Mouse (Mus musculus): ENCODE results near the gene Ndufv1. TPM values are rescaled to one million over a fixed set of nuclear protein-coding genes. Genes with fewer than 3 reads are reported as not detected.

The Ndufv1 gene
- polyA plus RNA-seq, 1 experiment, result 127 TPM

GRCm38 (mm10) chr19:4005971-4006370 is 6.6 kb downstream of the Ndufv1 start:
- WGBS, result 95% methylated on average over 8 of the region's 8 CpGs
- Histone ChIP-seq H3K4me3 (replicated peaks; ENCODE audit: extremely low read depth, low read depth, low read length) (no peak overlapping the region), H3K4me1 (ENCODE audit: control insufficient read depth, insufficient read depth, low read length) (peaks cover 3% of the 10 kb centered on the region)
- no peak for DNase-seq
- TF ChIP-seq CTCF (IDR thresholded peaks at IDR 0.05; ENCODE audit: insufficient read depth, low read length) (no peak), POLR2A (IDR thresholded peaks at IDR 0.05; ENCODE audit: borderline replicate concordance, extremely low read depth, low read depth, low read length) (no peak)

- TF ChIP-seq POLR2A (IDR thresholded peaks at IDR 0.05; ENCODE audit: borderline replicate concordance, extremely low read depth, low read depth, low read length) (no peak), CTCF (IDR thresholded peaks at IDR 0.05; ENCODE audit: insufficient read depth, low read length) (no peak)
- WGBS, result 85% methylated on average over 9 of the region's 9 CpGs
- no peak overlapping the region for H3K4me3 ChIP-seq (replicated peaks; ENCODE audit: extremely low read depth, low read depth, low read length)
- peaks cover 5% of the 10 kb centered on the region for H3K4me1 ChIP-seq (ENCODE audit: control insufficient read depth, insufficient read depth, low read length)
- no peak for DNase-seq
Measured at GRCm38 (mm10) chr19:4005091-4005490, 7.5 kb downstream of the Ndufv1 start.

DNA sequence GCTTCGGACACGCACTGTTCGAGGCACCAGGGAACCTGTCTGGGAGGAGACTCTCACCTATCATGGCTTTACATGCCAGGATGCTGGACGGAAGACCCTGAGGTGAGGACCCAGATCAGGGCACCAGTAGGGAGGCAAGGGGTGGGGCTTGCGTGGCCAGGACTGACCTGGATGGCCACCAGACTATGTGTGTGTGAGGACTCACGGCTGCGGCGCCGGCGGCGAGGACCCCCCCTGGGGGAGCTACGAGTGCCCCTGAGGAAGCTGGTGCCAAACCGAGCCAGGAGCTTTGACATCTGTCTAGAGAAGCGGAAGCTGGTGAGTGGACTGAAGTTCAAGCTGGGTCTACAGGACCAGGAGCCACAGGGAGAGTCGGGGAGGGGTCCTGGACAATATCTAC is 8.3 kb downstream of the Ndufv1 start:
- H3K4me3 ChIP-seq (replicated peaks; ENCODE audit: extremely low read depth, low read depth, low read length), result no peak overlapping the region
- no peak for TF ChIP-seq CTCF (IDR thresholded peaks at IDR 0.05; ENCODE audit: insufficient read depth, low read length)
- no peak for TF ChIP-seq POLR2A (IDR thresholded peaks at IDR 0.05; ENCODE audit: borderline replicate concordance, extremely low read depth, low read depth, low read length)

DNA sequence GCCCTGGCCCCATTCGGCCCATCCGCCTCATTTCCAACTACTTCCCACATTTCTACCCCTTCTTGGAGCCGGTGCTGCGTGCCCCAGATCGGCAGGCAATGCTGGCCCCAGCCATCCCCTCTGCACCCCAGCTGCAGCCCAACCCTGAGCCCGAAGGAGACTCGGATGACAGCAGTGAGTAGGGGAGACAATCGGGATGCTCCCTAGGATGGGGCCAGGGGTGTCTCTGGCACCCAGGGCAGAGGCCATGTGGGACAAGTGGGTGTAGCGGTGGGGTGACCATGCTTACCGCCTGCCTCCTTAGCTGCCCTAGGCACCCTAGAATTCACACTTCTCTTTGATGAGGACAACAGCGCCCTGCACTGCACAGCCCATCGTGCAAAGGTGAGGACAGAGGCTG is 9.0 kb downstream of the Ndufv1 start:
- no peak for DNase-seq
- Histone ChIP-seq H3K4me3 (replicated peaks; ENCODE audit: extremely low read depth, low read depth, low read length) (no peak overlapping the region), H3K4me1 (ENCODE audit: control insufficient read depth, insufficient read depth, low read length) (peaks cover 5% of the 10 kb centered on the region)
- WGBS, result 68% methylated on average over 12 of the region's 12 CpGs
- TF ChIP-seq POLR2A (IDR thresholded peaks at IDR 0.05; ENCODE audit: borderline replicate concordance, extremely low read depth, low read depth, low read length) (no peak), CTCF (IDR thresholded peaks at IDR 0.05; ENCODE audit: insufficient read depth, low read length) (no peak)

More for the DNA sequence above, 8.3 kb downstream of the Ndufv1 start:
- H3K4me1 ChIP-seq (ENCODE audit: control insufficient read depth, insufficient read depth, low read length), result peaks cover 5% of the 10 kb centered on the region
- 85% methylated on average over 15 of the region's 15 CpGs for WGBS
- DNase-seq, result no peak

DNA sequence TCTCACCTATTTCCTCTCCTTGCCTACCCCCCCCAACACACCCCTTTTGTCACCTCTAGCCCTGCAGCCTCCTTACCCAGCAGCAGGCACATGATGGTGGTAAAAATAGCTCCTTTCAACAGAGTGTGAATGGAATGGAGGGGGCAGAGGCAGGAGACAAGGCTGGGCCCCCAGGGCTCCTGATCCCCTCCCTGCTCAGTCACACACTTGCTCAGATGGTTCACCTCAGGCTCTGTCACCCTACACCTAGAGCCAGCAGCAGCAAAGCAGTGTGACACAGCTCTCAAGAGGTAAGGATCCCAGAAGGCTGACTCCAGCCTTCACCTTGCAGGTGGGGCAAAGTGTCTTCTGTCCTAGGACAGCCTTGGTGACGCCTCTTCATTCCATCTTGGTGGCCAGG is 9.5 kb downstream of the Ndufv1 start, which contains the start of gene Doc2g:
Gene Doc2g, plus strand, starts transcription at position 202 of the 400 bp plus-strand sequence.
- H3K4me1 ChIP-seq (ENCODE audit: control insufficient read depth, insufficient read depth, low read length), result peaks cover 5% of the 10 kb centered on the region
- no peak within 1 kb of the TSS for H3K4me3 ChIP-seq (replicated peaks; ENCODE audit: extremely low read depth, low read depth, low read length)
- 83% methylated on average over 1 of the region's 1 CpGs for WGBS
- DNase-seq, result no peak
- TF ChIP-seq CTCF (IDR thresholded peaks at IDR 0.05; ENCODE audit: insufficient read depth, low read length) (no peak), POLR2A (IDR thresholded peaks at IDR 0.05; ENCODE audit: borderline replicate concordance, extremely low read depth, low read depth, low read length) (no peak)

DNA sequence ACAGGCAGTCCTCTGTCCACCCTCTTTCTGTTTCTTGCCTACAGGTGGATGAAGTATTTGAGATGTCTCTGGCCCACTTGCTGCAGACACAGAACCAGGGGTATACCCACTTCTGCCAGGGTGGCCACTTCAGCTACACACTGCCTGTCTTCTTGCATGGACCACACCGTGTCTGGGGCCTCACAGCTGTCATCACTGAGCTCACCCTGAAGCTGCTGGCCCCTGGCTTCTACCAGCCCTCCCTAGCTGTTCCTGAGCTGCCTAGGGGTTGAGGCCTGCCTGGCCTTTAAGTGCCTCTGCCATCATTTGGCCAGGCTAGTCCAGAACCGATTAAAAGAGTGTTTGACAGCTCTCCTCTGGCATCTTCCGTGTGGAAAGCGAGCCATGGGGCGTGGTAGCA is 10.9 kb downstream of the Ndufv1 start:
- TF ChIP-seq POLR2A (IDR thresholded peaks at IDR 0.05; ENCODE audit: borderline replicate concordance, extremely low read depth, low read depth, low read length) (no peak), CTCF (IDR thresholded peaks at IDR 0.05; ENCODE audit: insufficient read depth, low read length) (no peak)
- WGBS, result 75% methylated on average over 5 of the region's 5 CpGs
- H3K4me1 ChIP-seq (ENCODE audit: control insufficient read depth, insufficient read depth, low read length), result peaks cover 5% of the 10 kb centered on the region
- H3K4me3 ChIP-seq (replicated peaks; ENCODE audit: extremely low read depth, low read depth, low read length), result no peak overlapping the region
- DNase-seq, result no peak

GRCm38 (mm10) chr19:4000949-4001525 is 11.6 kb downstream of the Ndufv1 start:
- Histone ChIP-seq H3K4me3 (replicated peaks; ENCODE audit: extremely low read depth, low read depth, low read length) (peak overlapping the region; percentile 97), H3K4me1 (ENCODE audit: control insufficient read depth, insufficient read depth, low read length) (peaks cover 5% of the 10 kb centered on the region)
- TF ChIP-seq POLR2A (IDR thresholded peaks at IDR 0.05; ENCODE audit: borderline replicate concordance, extremely low read depth, low read depth, low read length) (no peak), CTCF (IDR thresholded peaks at IDR 0.05; ENCODE audit: insufficient read depth, low read length) (no peak)
- DNase-seq, result no peak
- WGBS, result 23% methylated on average over 17 of the region's 17 CpGs

DNA sequence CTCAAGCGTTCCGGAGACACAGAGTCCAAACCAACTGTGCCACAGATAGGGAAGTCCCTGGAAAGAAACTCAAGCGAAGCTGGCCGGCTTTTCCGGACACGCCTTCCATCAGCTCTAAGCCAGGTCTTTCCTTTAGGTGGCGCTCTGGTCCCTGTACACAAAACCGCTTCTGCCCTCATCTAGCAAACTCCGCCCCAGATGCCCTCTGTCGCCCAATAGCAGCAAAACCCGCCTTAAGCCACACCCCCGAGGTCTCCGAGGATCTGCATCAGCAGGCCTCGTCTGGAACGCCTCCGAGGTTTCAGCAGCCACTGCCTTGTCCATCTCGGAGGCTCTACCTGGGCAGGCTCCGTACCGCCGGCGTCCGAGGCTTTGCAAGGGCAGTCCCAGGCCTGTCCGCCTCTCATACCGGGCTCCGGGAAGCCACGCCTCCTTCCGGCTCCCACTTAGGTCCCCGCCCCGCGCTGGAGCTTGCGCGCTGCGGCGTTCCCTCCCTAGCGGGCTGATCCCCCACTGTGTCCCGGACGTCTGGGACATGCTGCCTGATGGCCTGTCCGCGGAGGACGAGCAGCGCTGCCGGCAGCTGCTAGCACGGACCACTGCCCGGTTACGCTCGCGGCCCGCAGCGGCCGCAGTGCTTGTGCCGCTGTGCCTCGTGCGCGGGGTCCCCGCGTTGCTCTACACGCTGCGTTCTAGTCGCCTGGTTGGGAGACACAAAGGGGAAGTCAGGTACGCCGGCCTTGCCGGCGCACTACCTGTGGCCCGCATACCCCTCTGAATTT is 12.3 kb downstream of the Ndufv1 start, which contains the start of the genes Nudt8 and Gm49405:
Gene Nudt8, plus strand, starts transcription at position 462 of the 782 bp plus-strand sequence.
Gene Gm49405, plus strand, starts transcription at position 508 of the 782 bp plus-strand sequence.
- Histone ChIP-seq H3K4me1 (ENCODE audit: control insufficient read depth, insufficient read depth, low read length) (peaks cover 5% of the 10 kb centered on the region), H3K4me3 (replicated peaks; ENCODE audit: extremely low read depth, low read depth, low read length) (peak within 1 kb of the TSS; percentile 97)
- TF ChIP-seq CTCF (IDR thresholded peaks at IDR 0.05; ENCODE audit: insufficient read depth, low read length), result peak; percentile 78
- peak; percentile 85; the same call in 1 of the 2 replicates for TF ChIP-seq POLR2A (IDR thresholded peaks at IDR 0.05; ENCODE audit: borderline replicate concordance, extremely low read depth, low read depth, low read length)
- WGBS, result under 1% methylated on average over 64 of the region's 64 CpGs
- DNase-seq, result peak; percentile 97

GRCm38 (mm10) chr19:3999121-3999730 is 13.4 kb downstream of the Ndufv1 start:
- WGBS, result 78% methylated on average over 9 of the region's 9 CpGs
- no peak for DNase-seq
- Histone ChIP-seq H3K4me3 (replicated peaks; ENCODE audit: extremely low read depth, low read depth, low read length) (no peak overlapping the region), H3K4me1 (ENCODE audit: control insufficient read depth, insufficient read depth, low read length) (peaks cover 5% of the 10 kb centered on the region)
- no peak for TF ChIP-seq CTCF (IDR thresholded peaks at IDR 0.05; ENCODE audit: insufficient read depth, low read length)
- no peak for TF ChIP-seq POLR2A (IDR thresholded peaks at IDR 0.05; ENCODE audit: borderline replicate concordance, extremely low read depth, low read depth, low read length)
